Mouse (Mus musculus) heart, embryonic 16.5 days (tissue): ENCODE results near the gene Scn4a. TPM values are rescaled to one million over a fixed set of nuclear protein-coding genes. Genes with fewer than 3 reads are reported as not detected.

ENCODE experiments used
- ATAC-seq: fragments of 200-750 bp; cut with Nextera tagmentation; replicated peaks from 2 replicates; pipeline ENCODE4 v1.8.0; 2017; ENCODE audit warnings: moderate number of reproducible peaks; ENCODE audit not compliant: insufficient read depth, low FRiP score; ENCODE audit errors: extremely low read depth
- H3K27ac ChIP-seq: fragments of 300-500 bp; sonication (generic); 2 replicates; pipeline ENCODE4 v1.5.1; 2014; ENCODE audit warnings: mild to moderate bottlenecking, low read length, control low read depth, moderate library complexity
- H3K27me3 ChIP-seq: fragments of 300-500 bp; sonication (generic); 2 replicates; pipeline ENCODE4 v1.6.1; 2014; ENCODE audit warnings: low read length, mixed read lengths; ENCODE audit not compliant: control insufficient read depth, insufficient read depth
- H3K36me3 ChIP-seq: fragments of 300-500 bp; sonication (generic); 2 replicates; pipeline ENCODE4 v1.6.1; 2014; ENCODE audit not compliant: control insufficient read depth, insufficient read depth
- H3K4me1 ChIP-seq: fragments of 300-500 bp; sonication (generic); 2 replicates; pipeline ENCODE4 v1.6.1; 2014; ENCODE audit warnings: low read length, mixed read lengths; ENCODE audit not compliant: control insufficient read depth, insufficient read depth
- H3K4me2 ChIP-seq: fragments of 300-500 bp; sonication (generic); 2 replicates; pipeline ENCODE4 v1.6.1; 2014; ENCODE audit warnings: low read depth, mild to moderate bottlenecking, control low read depth, low read length
- H3K4me3 ChIP-seq: fragments of 300-500 bp; sonication (generic); 2 replicates; pipeline ENCODE4 v1.5.1; 2014; ENCODE audit warnings: mild to moderate bottlenecking, control low read depth, low read length
- H3K9ac ChIP-seq: fragments of 300-500 bp; sonication (generic); 2 replicates; pipeline ENCODE4 v1.6.1; 2014; ENCODE audit warnings: low read length, control low read depth
- H3K9me3 ChIP-seq: fragments of 300-500 bp; sonication (generic); replicated peaks from 2 replicates; pipeline ENCODE4 v1.6.1; 2016; ENCODE audit warnings: low read length; ENCODE audit not compliant: control insufficient read depth
- WGBS: fragments of 180-500 bp; shearing (Covaris S2); extraction: QIAGEN DNeasy Blood & Tissue Kit; methylation state at CpG from one replicate; pipeline ENCODE4 v1.1.7; 2014; 5-methylcytosine and 5-hydroxymethylcytosine counted together
- polyA plus RNA-seq: library from polyadenylated mRNA; unstranded; fragments of >200 nt; fragmentation: Nextera tagmentation; extraction: Ambion mirVana; gene quantifications from 2 replicates; pipeline ENCODE4 v1.2.1, GENCODE M21; 2015

Scn4a gene
- polyA plus RNA-seq, 1 experiment from 2014 or later: 0.09 TPM

GRCm38 (mm10) chr11:106314333-106314812 is 38.7 kb downstream of the Scn4a start, which contains the start of gene Cd79b:
Cd79b (minus strand) TSS chr11:106314762.
- H3K9ac ChIP-seq: peak within 1 kb of the TSS; percentile 15; the same call in 1 of the 2 replicates
- 59% methylated on average over 9 of the region's 9 CpGs for WGBS

GRCm38 (mm10) chr11:106313533-106313932 is 39.6 kb downstream of the Scn4a start:
- no peak for ATAC-seq
- H3K4me2 ChIP-seq: peak overlapping the region; percentile 36; the same call in 1 of the 2 replicates

More at GRCm38 (mm10) chr11:106314333-106314812, 38.7 kb downstream of the Scn4a start, which contains the start of gene Cd79b:
- Histone ChIP-seq H3K27ac (no peak within 1 kb of the TSS), H3K4me3 (peak within 1 kb of the TSS; percentile 20; the same call in 1 of the 2 replicates), H3K36me3 (no peaks in the 10 kb centered on the region), H3K4me2 (peak within 1 kb of the TSS; percentile 36), H3K4me1 (no peaks in the 10 kb centered on the region), H3K9me3 (no peaks in the 10 kb centered on the region), H3K27me3 (no peaks in the 10 kb centered on the region)
- ATAC-seq: no peak

GRCm38 (mm10) chr11:106310123-106310522 is 43.0 kb downstream of the Scn4a start:
- no peak overlapping the region for H3K4me3 ChIP-seq
- ATAC-seq: no peak
- H3K4me1 ChIP-seq: no peaks in the 10 kb centered on the region
- H3K9ac ChIP-seq: no peak overlapping the region
- H3K27me3 ChIP-seq: no peaks in the 10 kb centered on the region
- H3K36me3 ChIP-seq: no peaks in the 10 kb centered on the region
- no peak overlapping the region for H3K27ac ChIP-seq
- WGBS: 71% methylated on average over 5 of the region's 5 CpGs
- H3K9me3 ChIP-seq: no peaks in the 10 kb centered on the region
- no peak overlapping the region for H3K4me2 ChIP-seq

More at GRCm38 (mm10) chr11:106313533-106313932, 39.6 kb downstream of the Scn4a start:
- no peak overlapping the region for H3K27ac ChIP-seq
- WGBS: 57% methylated on average over 5 of the region's 5 CpGs
- peak overlapping the region; percentile 20; the same call in 1 of the 2 replicates for H3K4me3 ChIP-seq
- H3K4me1 ChIP-seq: no peaks in the 10 kb centered on the region
- H3K36me3 ChIP-seq: no peaks in the 10 kb centered on the region
- no peaks in the 10 kb centered on the region for H3K9me3 ChIP-seq
- no peaks in the 10 kb centered on the region for H3K27me3 ChIP-seq
- H3K9ac ChIP-seq: peak overlapping the region; percentile 15; the same call in 1 of the 2 replicates

GRCm38 (mm10) chr11:106308162-106308561 is 44.9 kb downstream of the Scn4a start:
- Histone ChIP-seq H3K9me3 (no peaks in the 10 kb centered on the region), H3K27me3 (no peaks in the 10 kb centered on the region), H3K4me3 (no peak overlapping the region), H3K27ac (no peak overlapping the region), H3K4me2 (no peak overlapping the region), H3K36me3 (no peaks in the 10 kb centered on the region), H3K4me1 (no peaks in the 10 kb centered on the region), H3K9ac (no peak overlapping the region)
- 76% methylated on average over 11 of the region's 11 CpGs for WGBS
- no peak for ATAC-seq

- Histone ChIP-seq H3K9me3 (no peaks in the 10 kb centered on the region), H3K4me1 (no peaks in the 10 kb centered on the region), H3K4me2 (no peak overlapping the region), H3K27me3 (no peaks in the 10 kb centered on the region), H3K4me3 (no peak overlapping the region), H3K27ac (no peak overlapping the region), H3K9ac (no peak overlapping the region), H3K36me3 (no peaks in the 10 kb centered on the region)
- ATAC-seq: no peak
- WGBS: 51% methylated on average over 5 of the region's 5 CpGs
Observed at GRCm38 (mm10) chr11:106307432-106307831, 45.7 kb downstream of the Scn4a start.

GRCm38 (mm10) chr11:106306758-106307157 is 46.3 kb downstream of the Scn4a start:
- no peaks in the 10 kb centered on the region for H3K27me3 ChIP-seq
- H3K4me2 ChIP-seq: no peak overlapping the region
- no peak overlapping the region for H3K9ac ChIP-seq
- no peaks in the 10 kb centered on the region for H3K4me1 ChIP-seq
- no peaks in the 10 kb centered on the region for H3K9me3 ChIP-seq
- H3K27ac ChIP-seq: no peak overlapping the region
- WGBS: 82% methylated on average over 9 of the region's 9 CpGs
- no peak for ATAC-seq
- no peak overlapping the region for H3K4me3 ChIP-seq
- no peaks in the 10 kb centered on the region for H3K36me3 ChIP-seq

GRCm38 (mm10) chr11:106306065-106306385 is 47.1 kb downstream of the Scn4a start:
- Histone ChIP-seq H3K36me3 (no peaks in the 10 kb centered on the region), H3K9me3 (no peaks in the 10 kb centered on the region), H3K4me3 (no peak overlapping the region), H3K4me2 (no peak overlapping the region), H3K4me1 (no peaks in the 10 kb centered on the region), H3K27ac (no peak overlapping the region), H3K9ac (no peak overlapping the region), H3K27me3 (no peaks in the 10 kb centered on the region)
- ATAC-seq: no peak
- WGBS: 87% methylated on average over 3 of the region's 3 CpGs

GRCm38 (mm10) chr11:106305348-106306064 is 47.6 kb downstream of the Scn4a start:
- no peak for ATAC-seq
- no peak overlapping the region for H3K9ac ChIP-seq
- no peak overlapping the region for H3K4me2 ChIP-seq
- 71% methylated on average over 10 of the region's 10 CpGs for WGBS
- H3K27me3 ChIP-seq: no peaks in the 10 kb centered on the region
- no peaks in the 10 kb centered on the region for H3K4me1 ChIP-seq
- no peaks in the 10 kb centered on the region for H3K36me3 ChIP-seq
- H3K4me3 ChIP-seq: no peak overlapping the region
- no peak overlapping the region for H3K27ac ChIP-seq
- no peaks in the 10 kb centered on the region for H3K9me3 ChIP-seq

GRCm38 (mm10) chr11:106302634-106303033 is 50.5 kb downstream of the Scn4a start:
- no peak for ATAC-seq
- Histone ChIP-seq H3K9me3 (no peaks in the 10 kb centered on the region), H3K4me1 (no peaks in the 10 kb centered on the region), H3K4me2 (no peak overlapping the region), H3K27me3 (no peaks in the 10 kb centered on the region), H3K36me3 (no peaks in the 10 kb centered on the region), H3K9ac (no peak overlapping the region), H3K27ac (no peak overlapping the region), H3K4me3 (no peak overlapping the region)
- 8% methylated on average over 2 of the region's 2 CpGs for WGBS
